Mouse (Mus musculus) liver, embryonic 14.5 days (tissue): Measurements from ENCODE around the gene Klhl29. TPM values are rescaled to one million over a fixed set of nuclear protein-coding genes. Genes with fewer than 3 reads are reported as not detected.
A peak's percentile ranks its signal among the peaks of the same experiment; 100 is the strongest.

Source experiments
- ATAC-seq: fragments of 200-750 bp; cut with Nextera tagmentation; 2 replicates; pipeline ENCODE4 v1.8.0; 2017; ENCODE audit warnings: moderate number of reproducible peaks, mild to moderate bottlenecking, moderate library complexity; ENCODE audit not compliant: insufficient read depth
- DNase-seq, 3 experiments: peaks; one replicate each; pipeline ENCODE4 v3.0.0-alpha.2; 2012 to 2013; ENCODE audit warnings: low read depth in 3 of 3, low spot score in 3 of 3
- H3K27ac ChIP-seq: fragments of 300-500 bp; sonication (generic); 2 replicates; pipeline ENCODE4 v1.5.1; 2014; ENCODE audit warnings: moderate library complexity, mild to moderate bottlenecking, control low read depth, inconsistent platforms
- H3K27me3 ChIP-seq: fragments of 300-500 bp; sonication (generic); 2 replicates; pipeline ENCODE4 v1.6.1; 2014; ENCODE audit warnings: mild to moderate bottlenecking, low read length, moderate library complexity; ENCODE audit not compliant: control insufficient read depth, insufficient read depth
- H3K36me3 ChIP-seq: fragments of 300-500 bp; sonication (generic); replicated peaks from 2 replicates; pipeline ENCODE4 v1.6.1; 2014; ENCODE audit warnings: low read depth; ENCODE audit not compliant: control insufficient read depth, insufficient read depth
- H3K4me1 ChIP-seq, 2 experiments: fragments of 200-500 bp in 1 of 2; fragments of 300-500 bp in 1 of 2; sonication (generic) in 1 of 2; replicated peaks; 2 replicates each; pipeline ENCODE4 v1.6.1; 2012 to 2014; ENCODE audit warnings: antibody characterized with exemption in 1 of 2, inconsistent platforms in 1 of 2, low read length in 1 of 2; ENCODE audit not compliant: control insufficient read depth in 2 of 2, insufficient read depth in 2 of 2
- H3K4me2 ChIP-seq: fragments of 300-500 bp; sonication (generic); 2 replicates; pipeline ENCODE4 v1.6.1; 2014; ENCODE audit warnings: low read depth, mild to moderate bottlenecking, control low read depth, moderate library complexity
- H3K4me3 ChIP-seq, 2 experiments: fragments of 200-500 bp in 1 of 2; fragments of 300-500 bp in 1 of 2; sonication (generic) in 1 of 2; 2 replicates each; pipeline ENCODE4 v1.5.1; 2012 to 2014; ENCODE audit warnings: low read depth in 2 of 2, low read length in 2 of 2, mild to moderate bottlenecking in 2 of 2, control low read depth in 1 of 2, inconsistent platforms in 1 of 2, moderate library complexity in 1 of 2; ENCODE audit not compliant: insufficient read depth in 1 of 2
- H3K9ac ChIP-seq: fragments of 300-500 bp; sonication (generic); replicated peaks from 2 replicates; pipeline ENCODE4 v1.6.1; 2014; ENCODE audit warnings: mild to moderate bottlenecking, control low read depth, moderate library complexity
- H3K9me3 ChIP-seq: fragments of 300-500 bp; sonication (generic); 2 replicates; pipeline ENCODE4 v1.6.1; 2016; ENCODE audit warnings: low read length, mixed read lengths; ENCODE audit not compliant: control insufficient read depth
- CTCF ChIP-seq: IDR thresholded peaks from 2 replicates; pipeline ENCODE4 v1.5.1; 2016; ENCODE audit warnings: antibody characterized with exemption, low read depth, control low read depth
- EP300 ChIP-seq: IDR thresholded peaks from 2 replicates; pipeline ENCODE4 v1.6.1; 2016; ENCODE audit warnings: antibody characterized with exemption, low read depth
- WGBS: fragments of 180-500 bp; shearing (Covaris S2); extraction: QIAGEN DNeasy Blood & Tissue Kit; methylation state at CpG from one replicate; pipeline ENCODE4 v1.1.7; 2014; ENCODE audit not compliant: insufficient replicate concordance; 5-methylcytosine and 5-hydroxymethylcytosine counted together
- polyA plus RNA-seq, 2 experiments: library from polyadenylated mRNA; depleted of rRNA in 1 of 2; stranded (reverse) in 1 of 2; unstranded in 1 of 2; fragments of >200 nt; fragmentation: Nextera tagmentation in 1 of 2; extraction: Ambion mirVana in 1 of 2; gene quantifications; 2 replicates each; pipeline versions ENCODE4 v1.2.1 to v1.2.3; 2012 to 2014

Klhl29 gene
- polyA plus RNA-seq, 2 experiments, result 0.06 to 0.11 TPM

DNA sequence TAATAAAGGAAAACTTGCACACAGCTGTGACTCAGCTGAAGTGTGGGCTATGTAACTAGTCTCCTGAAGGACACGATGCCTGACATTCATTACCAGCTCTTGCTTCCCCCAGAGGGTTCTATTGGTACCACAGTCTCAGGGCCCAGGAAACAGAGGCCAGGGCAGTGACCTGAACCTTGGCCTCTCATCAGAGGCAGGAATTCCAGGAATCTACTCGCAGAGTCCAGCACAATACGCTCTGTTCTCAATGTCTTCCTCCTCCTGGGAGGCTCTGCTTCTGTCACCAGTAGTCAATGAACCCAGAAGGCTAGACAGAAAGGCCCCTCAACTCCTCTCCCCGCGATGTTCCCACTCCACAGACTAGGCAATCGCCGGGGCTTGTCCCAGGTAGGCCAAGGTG, 125.4 kb downstream of the Klhl29 start:
- DNase-seq, result no peak
- TF ChIP-seq EP300 (no peak), CTCF (no peak)
- Histone ChIP-seq H3K36me3 (no peaks in the 10 kb centered on the region), H3K9me3 (no peaks in the 10 kb centered on the region), H3K4me3 (no peak overlapping the region), H3K27ac (no peak overlapping the region), H3K4me1 (no peaks in the 10 kb centered on the region), H3K27me3 (no peaks in the 10 kb centered on the region), H3K4me2 (no peak overlapping the region), H3K9ac (no peak overlapping the region)
- 47% methylated on average over 7 of the region's 7 CpGs for WGBS
- no peak for ATAC-seq

DNA sequence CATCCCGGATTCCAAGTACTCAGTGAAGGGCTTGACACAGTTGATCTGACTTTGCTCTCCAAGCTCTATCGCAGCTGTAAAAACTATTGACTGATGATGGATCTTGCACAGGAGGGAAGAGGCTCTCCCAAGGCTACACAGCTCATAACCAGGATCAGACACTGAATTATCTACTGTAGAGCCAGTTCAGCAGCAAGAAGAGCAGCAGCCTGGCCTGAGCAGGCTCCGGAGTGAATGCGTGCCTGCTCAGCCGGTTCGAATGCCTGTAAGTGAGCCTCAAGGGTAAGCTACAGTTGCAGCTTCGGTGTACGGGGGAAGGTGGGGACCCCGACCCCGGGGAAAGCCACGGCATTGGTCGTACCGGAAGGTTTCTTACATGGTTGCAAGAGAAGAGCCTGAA, 126.4 kb downstream of the Klhl29 start:
- no peak overlapping the region for H3K4me3 ChIP-seq
- H3K36me3 ChIP-seq, result no peaks in the 10 kb centered on the region
- DNase-seq, result no peak
- no peaks in the 10 kb centered on the region for H3K9me3 ChIP-seq
- TF ChIP-seq EP300 (no peak), CTCF (no peak)
- 76% methylated on average over 13 of the region's 13 CpGs for WGBS
- ATAC-seq, result no peak
- H3K9ac ChIP-seq, result no peak overlapping the region
- H3K27me3 ChIP-seq, result no peaks in the 10 kb centered on the region
- no peaks in the 10 kb centered on the region for H3K4me1 ChIP-seq
- no peak overlapping the region for H3K27ac ChIP-seq
- no peak overlapping the region for H3K4me2 ChIP-seq

DNA sequence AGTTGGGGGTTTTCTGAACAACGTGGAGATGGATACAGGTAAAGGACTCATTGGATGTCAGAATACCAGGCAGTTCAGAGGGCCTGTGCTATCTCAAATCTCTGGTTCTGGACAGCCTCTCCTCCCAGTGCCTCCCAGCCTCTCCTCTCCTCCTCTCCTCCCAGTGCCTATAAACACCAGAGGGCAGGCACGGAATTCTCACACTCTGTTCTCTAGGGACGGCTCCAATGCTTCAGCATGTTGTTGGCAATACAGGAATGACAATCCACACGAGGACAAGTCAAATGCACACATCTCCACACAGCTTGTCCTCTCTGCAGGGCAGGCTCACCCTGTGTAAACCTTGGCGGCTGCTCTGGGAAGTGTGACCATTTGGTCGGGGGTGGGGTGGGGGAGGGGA, 128.0 kb downstream of the Klhl29 start:
- TF ChIP-seq CTCF, result 0 out of 2 replicates have a peak, but pooled peaks have one; percentile 8
- TF ChIP-seq EP300, result no peak
- Histone ChIP-seq H3K4me1 (no peaks in the 10 kb centered on the region), H3K4me2 (no peak overlapping the region), H3K9me3 (no peaks in the 10 kb centered on the region), H3K4me3 (no peak overlapping the region), H3K9ac (no peak overlapping the region), H3K27me3 (no peaks in the 10 kb centered on the region), H3K36me3 (no peaks in the 10 kb centered on the region), H3K27ac (no peak overlapping the region)
- ATAC-seq, result no peak
- WGBS, result 18% methylated on average over 6 of the region's 6 CpGs
- DNase-seq, result no peak

DNA sequence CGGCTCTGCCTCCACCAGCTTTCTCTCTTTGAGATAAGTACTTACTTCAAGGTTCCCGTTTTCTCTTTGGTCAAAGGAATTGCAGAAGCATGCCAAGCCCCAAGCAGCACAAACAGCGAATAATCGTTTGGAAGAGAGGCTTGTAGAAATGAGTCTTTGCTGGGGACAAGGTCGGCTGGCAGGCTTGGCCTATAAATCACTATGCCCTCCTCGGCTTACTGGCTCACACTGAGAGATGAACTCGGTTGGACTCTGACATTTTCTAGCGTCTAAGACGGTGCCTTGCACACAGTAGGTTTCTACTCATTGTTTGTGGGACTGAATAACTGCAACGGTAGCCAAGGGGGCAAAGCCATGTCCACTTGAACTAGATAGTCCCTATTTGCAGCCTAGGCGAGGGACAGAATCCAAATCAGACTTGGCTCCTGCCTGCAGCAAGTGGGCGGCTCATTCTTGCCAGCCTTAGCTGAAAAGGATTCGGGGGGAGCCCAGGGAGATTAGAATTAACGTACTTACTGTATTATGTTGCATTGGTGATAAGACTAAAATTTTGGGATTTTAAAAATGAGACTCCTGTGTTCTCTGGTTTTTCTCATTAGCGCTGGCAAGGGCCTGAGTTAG, 128.7 kb downstream of the Klhl29 start:
- Histone ChIP-seq H3K36me3 (no peaks in the 10 kb centered on the region), H3K4me2 (no peak overlapping the region), H3K4me3 (no peak overlapping the region), H3K27me3 (no peaks in the 10 kb centered on the region), H3K9ac (no peak overlapping the region), H3K9me3 (no peaks in the 10 kb centered on the region), H3K27ac (no peak overlapping the region), H3K4me1 (no peaks in the 10 kb centered on the region)
- no peak for ATAC-seq
- 57% methylated on average over 15 of the region's 15 CpGs for WGBS
- TF ChIP-seq EP300, result no peak
- no peak for TF ChIP-seq CTCF
- no peak for DNase-seq

DNA sequence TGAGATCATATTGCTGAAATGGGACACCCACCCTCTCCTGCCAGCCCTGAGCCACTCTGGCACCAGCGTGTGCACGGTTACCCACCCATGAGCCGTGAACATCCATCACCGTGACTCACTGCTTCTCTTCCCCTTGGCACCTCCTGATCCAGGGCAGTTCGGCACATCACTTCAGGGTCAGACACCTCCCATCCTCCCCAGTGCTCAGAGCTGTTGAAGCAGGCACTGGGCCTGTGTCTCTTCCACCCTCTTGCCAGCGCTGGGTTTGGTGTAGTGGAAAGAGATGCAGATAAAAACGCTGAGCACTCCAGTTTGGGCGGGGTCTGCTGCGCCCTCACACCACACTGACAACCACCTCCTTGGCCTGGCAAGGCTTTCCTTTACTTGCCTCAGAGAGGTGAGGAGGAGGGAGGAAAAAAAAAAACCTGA, 129.3 kb downstream of the Klhl29 start:
- WGBS, result 63% methylated on average over 9 of the region's 9 CpGs
- Histone ChIP-seq H3K4me3 (no peak overlapping the region), H3K9me3 (no peaks in the 10 kb centered on the region), H3K27me3 (no peaks in the 10 kb centered on the region), H3K27ac (no peak overlapping the region), H3K36me3 (no peaks in the 10 kb centered on the region), H3K4me2 (no peak overlapping the region), H3K4me1 (no peaks in the 10 kb centered on the region), H3K9ac (no peak overlapping the region)
- TF ChIP-seq CTCF (no peak), EP300 (no peak)
- ATAC-seq (no peak), DNase-seq (no peak)
